Mouse (Mus musculus): ENCODE measurements around the gene Ccs.

DNA sequence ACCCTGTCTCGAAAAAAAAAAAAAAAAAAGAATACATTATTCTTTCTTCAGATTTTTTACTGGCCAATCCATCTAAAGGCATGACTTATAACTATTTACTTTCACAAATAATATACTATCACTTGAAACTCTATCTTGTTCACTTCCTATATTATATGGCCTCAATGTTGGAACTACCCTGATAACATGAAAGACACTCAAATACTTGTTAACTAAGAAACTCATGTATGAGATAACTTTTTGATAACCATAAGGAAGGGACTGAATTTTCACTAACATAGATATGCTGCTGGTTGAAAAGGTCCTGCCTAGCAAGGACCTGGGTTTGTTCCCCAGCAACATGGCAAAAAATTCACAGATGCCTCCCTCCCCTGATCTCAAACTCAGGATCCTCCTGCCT is 43.2 kb downstream of the Ccs start:
- no peak for TF ChIP-seq CTCF (IDR thresholded peaks at IDR 0.05; ENCODE audit: low read depth, low read length)
- no peak for TF ChIP-seq GATA1 (IDR thresholded peaks at IDR 0.05; ENCODE audit: borderline replicate concordance, low read length)
- no peak for TF ChIP-seq POLR2AphosphoS5 (IDR thresholded peaks at IDR 0.05; ENCODE audit: insufficient replicate concordance, low read depth, low read length)
- TF ChIP-seq GATA2 (IDR thresholded peaks at IDR 0.05; ENCODE audit: borderline replicate concordance, low read depth, low read length), result no peak
- no peak for TF ChIP-seq TAL1 (conservative IDR thresholded peaks at IDR 0.05; ENCODE audit: low read depth, low read length)
